Mouse (Mus musculus): Measurements from ENCODE around the gene Ehd1. TPM values are rescaled to one million over a fixed set of nuclear protein-coding genes. Genes with fewer than 3 reads are reported as not detected.
A peak's percentile ranks its signal among the peaks of the same experiment; 100 is the strongest.

The Ehd1 gene
- polyA plus RNA-seq, 1 experiment from 2014 or later = 44.9 TPM

DNA sequence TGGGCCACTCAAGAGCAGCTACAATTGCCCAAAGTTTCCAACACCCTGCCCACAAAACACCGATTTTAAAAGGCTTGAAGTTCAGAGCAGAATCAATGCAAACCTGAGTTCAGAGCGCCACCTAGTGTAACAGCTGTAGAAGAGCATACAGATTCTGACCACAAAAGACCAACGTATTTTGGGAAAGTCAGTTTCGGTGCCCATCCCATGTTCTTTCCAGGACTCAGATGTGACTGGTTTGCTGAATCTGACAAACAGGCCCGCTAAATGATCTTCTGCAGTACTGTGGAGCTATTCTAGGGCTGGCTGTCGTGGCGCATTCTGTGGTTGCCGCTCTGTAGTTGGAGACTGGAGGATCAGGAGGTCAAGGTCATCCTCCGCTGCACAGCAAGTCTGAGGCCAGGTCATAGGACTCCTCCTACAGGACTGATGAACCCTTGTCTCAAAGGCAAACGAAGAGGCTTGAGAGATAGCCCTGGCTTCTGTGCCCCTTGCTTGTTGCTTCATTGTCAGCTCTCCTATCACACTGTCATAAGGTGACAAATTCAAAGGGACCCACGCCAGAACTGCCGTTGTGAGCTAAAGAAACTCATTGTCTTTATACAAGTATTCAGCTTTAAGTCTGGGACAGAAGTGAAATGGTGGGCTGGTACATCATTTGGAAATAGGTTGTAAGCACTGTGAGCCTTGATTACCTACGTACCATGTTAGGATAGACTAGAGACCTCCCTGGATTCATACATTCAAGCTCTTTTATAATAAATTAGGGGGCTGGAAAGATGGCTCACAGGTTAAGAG lies 55.4 kb downstream of the Ehd1 start:
- Histone ChIP-seq H3K36me3 (ENCODE audit: control insufficient read depth, insufficient read depth, low read length) (no peaks in the 10 kb centered on the region; the same call in 1 of the 2 replicates), H3K27me3 (ENCODE audit: control insufficient read depth, insufficient read depth, low read length) (no peaks in the 10 kb centered on the region), H3K27ac (ENCODE audit: low read length) (no peak overlapping the region), H3K4me3 (ENCODE audit: low read depth, low read length) (no peak overlapping the region), H3K9ac (replicated peaks; ENCODE audit: low read depth, low read length) (no peak overlapping the region), H3K4me1 (ENCODE audit: control insufficient read depth, insufficient read depth, low read length) (peaks cover 16% of the 10 kb centered on the region), H3K4me2 (replicated peaks; ENCODE audit: low read depth, low read length) (no peak overlapping the region; the same call in 1 of the 2 replicates), H3K9me3 (ENCODE audit: control insufficient read depth, low read depth, low read length) (no peaks in the 10 kb centered on the region)
- 20% methylated on average over 13 of the region's 13 CpGs for WGBS
- no peak for ATAC-seq (ENCODE audit: insufficient number of reproducible peaks, insufficient read depth, low FRiP score, low read depth)

DNA sequence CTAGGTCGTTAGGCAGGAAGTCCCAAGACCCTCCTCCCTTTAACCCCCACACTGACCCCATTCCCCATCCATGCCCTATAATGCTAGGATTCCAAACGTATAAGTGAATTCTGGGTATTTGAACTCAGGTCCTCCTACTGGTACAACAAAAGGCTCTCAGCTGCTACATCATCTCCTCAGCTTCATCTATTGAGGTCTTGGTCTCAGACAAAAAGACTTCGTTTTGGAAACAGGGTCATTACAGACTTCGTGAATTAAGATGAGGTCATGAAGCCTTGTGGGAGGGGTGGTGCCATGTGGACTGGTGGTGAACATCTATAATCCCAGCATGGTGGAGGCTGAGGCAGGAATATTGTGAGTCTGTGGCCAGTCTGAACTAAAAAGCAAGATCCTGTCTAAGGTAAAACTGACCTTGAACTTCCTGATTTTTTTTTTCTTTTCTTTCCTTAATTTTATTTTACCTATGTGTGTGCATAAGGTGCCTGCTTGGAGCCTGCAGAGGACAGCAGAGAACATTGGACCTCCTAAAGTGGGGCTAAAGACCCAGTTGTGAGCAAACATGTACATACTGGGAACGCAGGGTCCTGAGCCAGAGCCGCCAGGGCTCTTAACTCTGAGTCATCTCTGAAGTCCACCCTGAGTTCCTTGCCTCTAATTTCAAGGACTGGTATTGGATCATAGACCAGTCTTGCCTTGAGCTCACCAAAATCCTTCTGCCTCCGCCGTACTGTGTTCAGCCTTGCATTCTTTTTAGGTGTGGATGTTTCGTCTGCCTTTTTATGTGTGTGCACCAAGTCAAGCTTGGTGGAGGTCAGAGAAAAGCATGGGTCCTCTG lies 57.5 kb downstream of the Ehd1 start:
- ATAC-seq (ENCODE audit: insufficient number of reproducible peaks, insufficient read depth, low FRiP score, low read depth) = no peak

DNA sequence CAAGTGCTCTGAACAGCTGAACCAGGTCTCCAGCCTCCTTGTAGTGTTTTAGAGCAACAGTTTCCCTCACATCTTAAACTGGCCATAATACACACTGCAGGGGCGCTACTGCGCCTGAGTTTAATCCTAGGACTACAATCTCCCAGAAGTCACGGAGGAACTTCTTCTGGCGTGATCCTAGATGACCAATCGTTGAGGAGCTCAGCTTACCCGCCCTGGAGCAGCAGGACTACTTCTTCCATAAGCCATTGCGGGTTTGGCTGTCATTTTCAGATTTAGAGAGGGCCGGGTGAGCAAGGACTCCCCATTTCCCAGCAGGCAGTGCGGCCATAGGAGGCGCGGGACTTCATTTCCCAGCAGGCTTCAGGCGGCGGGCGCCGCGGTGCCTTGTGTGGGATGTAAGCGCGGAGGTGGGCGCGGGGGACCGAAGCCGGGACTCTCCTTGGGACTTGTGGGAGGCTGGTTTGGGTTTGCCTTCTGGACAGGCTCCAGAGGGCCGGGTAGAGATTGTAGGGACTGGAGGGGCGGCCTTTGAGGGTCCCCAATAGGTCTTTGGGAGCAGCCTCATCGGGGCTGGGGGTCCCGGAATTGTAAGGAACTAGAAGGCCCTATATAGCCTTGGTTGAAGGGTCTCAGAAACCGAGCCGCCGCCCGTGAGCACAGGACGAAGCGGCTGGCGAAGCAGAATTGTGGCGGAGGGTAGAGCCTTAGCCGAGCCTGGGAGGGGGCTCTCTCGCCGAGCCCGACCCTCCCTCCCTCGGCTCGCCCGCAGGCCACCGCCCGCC lies 58.3 kb downstream of the Ehd1 start, which contains the start of gene Men1:
Men1 (plus strand) TSS at position 307 of the 785 bp plus-strand sequence.
- Histone ChIP-seq H3K4me1 (ENCODE audit: control insufficient read depth, insufficient read depth, low read length) (peaks cover 20% of the 10 kb centered on the region), H3K27ac (ENCODE audit: low read length) (peak within 1 kb of the TSS; percentile 83), H3K9ac (replicated peaks; ENCODE audit: low read depth, low read length) (peak within 1 kb of the TSS; percentile 77), H3K4me3 (ENCODE audit: low read depth, low read length) (peak within 1 kb of the TSS; percentile 80), H3K36me3 (ENCODE audit: control insufficient read depth, insufficient read depth, low read length) (peaks cover 26% of the 10 kb centered on the region), H3K4me2 (replicated peaks; ENCODE audit: low read depth, low read length) (peak within 1 kb of the TSS; percentile 82), H3K9me3 (ENCODE audit: control insufficient read depth, low read depth, low read length) (no peaks in the 10 kb centered on the region), H3K27me3 (ENCODE audit: control insufficient read depth, insufficient read depth, low read length) (no peaks in the 10 kb centered on the region)
- ATAC-seq (ENCODE audit: insufficient number of reproducible peaks, insufficient read depth, low FRiP score, low read depth) = peak; percentile 93
- under 1% methylated on average over 43 of the region's 43 CpGs for WGBS

More for the DNA sequence above, 57.5 kb downstream of the Ehd1 start:
- Histone ChIP-seq H3K4me3 (ENCODE audit: low read depth, low read length) (peak overlapping the region; percentile 80), H3K9me3 (ENCODE audit: control insufficient read depth, low read depth, low read length) (no peaks in the 10 kb centered on the region), H3K4me2 (replicated peaks; ENCODE audit: low read depth, low read length) (peak overlapping the region; percentile 25), H3K27ac (ENCODE audit: low read length) (peak overlapping the region; percentile 83), H3K27me3 (ENCODE audit: control insufficient read depth, insufficient read depth, low read length) (no peaks in the 10 kb centered on the region), H3K36me3 (ENCODE audit: control insufficient read depth, insufficient read depth, low read length) (peaks cover 17% of the 10 kb centered on the region), H3K4me1 (ENCODE audit: control insufficient read depth, insufficient read depth, low read length) (peaks cover 17% of the 10 kb centered on the region), H3K9ac (replicated peaks; ENCODE audit: low read depth, low read length) (no peak overlapping the region)
- 58% methylated on average over 9 of the region's 9 CpGs for WGBS

DNA sequence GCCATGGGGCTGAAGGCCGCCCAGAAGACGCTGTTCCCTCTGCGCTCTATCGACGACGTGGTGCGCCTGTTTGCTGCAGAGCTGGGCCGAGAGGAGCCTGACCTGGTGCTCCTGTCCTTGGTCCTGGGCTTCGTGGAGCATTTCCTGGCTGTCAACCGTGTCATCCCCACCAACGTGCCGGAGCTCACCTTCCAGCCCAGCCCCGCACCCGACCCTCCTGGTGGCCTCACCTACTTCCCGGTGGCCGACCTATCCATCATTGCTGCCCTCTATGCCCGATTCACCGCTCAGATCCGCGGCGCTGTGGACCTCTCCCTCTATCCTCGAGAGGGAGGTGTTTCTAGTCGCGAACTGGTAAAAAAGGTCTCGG lies 58.9 kb downstream of the Ehd1 start:
- H3K9me3 ChIP-seq (ENCODE audit: control insufficient read depth, low read depth, low read length) = no peaks in the 10 kb centered on the region
- ATAC-seq (ENCODE audit: insufficient number of reproducible peaks, insufficient read depth, low FRiP score, low read depth) = no peak
- H3K9ac ChIP-seq (replicated peaks; ENCODE audit: low read depth, low read length) = peak overlapping the region; percentile 77
- H3K27me3 ChIP-seq (ENCODE audit: control insufficient read depth, insufficient read depth, low read length) = no peaks in the 10 kb centered on the region
- H3K36me3 ChIP-seq (ENCODE audit: control insufficient read depth, insufficient read depth, low read length) = peaks cover 31% of the 10 kb centered on the region
- H3K4me1 ChIP-seq (ENCODE audit: control insufficient read depth, insufficient read depth, low read length) = peaks cover 23% of the 10 kb centered on the region
- peak overlapping the region; percentile 82 for H3K4me2 ChIP-seq (replicated peaks; ENCODE audit: low read depth, low read length)
- 0% methylated on average over 25 of the region's 25 CpGs for WGBS
- H3K27ac ChIP-seq (ENCODE audit: low read length) = peak overlapping the region; percentile 75
- peak overlapping the region; percentile 80 for H3K4me3 ChIP-seq (ENCODE audit: low read depth, low read length)

DNA sequence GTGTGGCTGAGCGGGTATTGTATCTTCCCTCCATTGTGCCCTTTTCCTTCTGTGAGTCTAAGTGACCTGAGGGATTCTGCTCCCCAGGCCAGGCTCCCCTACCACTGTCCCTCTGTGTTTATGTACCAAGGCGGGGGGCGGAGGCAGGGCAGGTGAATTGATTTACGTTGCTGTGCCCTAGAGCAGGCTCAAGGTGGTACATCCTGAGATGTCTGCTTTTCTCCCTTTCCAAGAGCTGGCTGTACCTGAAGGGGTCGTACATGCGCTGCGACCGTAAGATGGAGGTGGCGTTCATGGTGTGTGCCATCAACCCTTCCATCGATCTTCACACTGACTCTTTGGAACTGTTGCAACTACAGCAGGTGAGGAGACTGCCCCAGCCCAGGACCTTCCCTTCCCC lies 60.4 kb downstream of the Ehd1 start:
- ATAC-seq (ENCODE audit: insufficient number of reproducible peaks, insufficient read depth, low FRiP score, low read depth) = no peak
- H3K27me3 ChIP-seq (ENCODE audit: control insufficient read depth, insufficient read depth, low read length) = no peaks in the 10 kb centered on the region
- peaks cover 31% of the 10 kb centered on the region for H3K36me3 ChIP-seq (ENCODE audit: control insufficient read depth, insufficient read depth, low read length)
- no peaks in the 10 kb centered on the region for H3K9me3 ChIP-seq (ENCODE audit: control insufficient read depth, low read depth, low read length)
- H3K27ac ChIP-seq (ENCODE audit: low read length) = no peak overlapping the region
- no peak overlapping the region for H3K9ac ChIP-seq (replicated peaks; ENCODE audit: low read depth, low read length)
- H3K4me2 ChIP-seq (replicated peaks; ENCODE audit: low read depth, low read length) = peak overlapping the region; percentile 82; the same call in 1 of the 2 replicates
- H3K4me1 ChIP-seq (ENCODE audit: control insufficient read depth, insufficient read depth, low read length) = peaks cover 26% of the 10 kb centered on the region
- 93% methylated on average over 10 of the region's 10 CpGs for WGBS
- H3K4me3 ChIP-seq (ENCODE audit: low read depth, low read length) = no peak overlapping the region

DNA sequence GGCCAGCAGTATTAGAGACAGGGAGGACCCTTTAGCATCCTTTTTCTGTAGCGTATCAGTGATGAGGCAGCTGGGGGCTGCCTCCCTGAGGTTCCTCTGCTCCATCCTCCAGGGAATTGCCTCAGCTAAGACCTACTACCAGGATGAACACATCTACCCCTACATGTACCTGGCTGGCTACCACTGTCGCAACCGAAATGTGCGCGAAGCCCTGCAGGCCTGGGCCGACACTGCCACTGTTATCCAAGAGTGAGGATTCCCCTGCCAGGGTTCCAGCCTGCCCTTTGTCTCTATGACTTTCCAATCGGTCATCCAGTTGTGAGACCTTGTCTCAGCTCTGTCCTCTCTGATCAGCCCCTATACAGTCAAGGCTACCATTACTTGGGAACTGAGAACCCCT lies 61.6 kb downstream of the Ehd1 start:
- WGBS = 97% methylated on average over 7 of the region's 7 CpGs
- no peaks in the 10 kb centered on the region for H3K9me3 ChIP-seq (ENCODE audit: control insufficient read depth, low read depth, low read length)
- H3K4me3 ChIP-seq (ENCODE audit: low read depth, low read length) = no peak overlapping the region
- no peaks in the 10 kb centered on the region for H3K27me3 ChIP-seq (ENCODE audit: control insufficient read depth, insufficient read depth, low read length)
- no peak overlapping the region for H3K4me2 ChIP-seq (replicated peaks; ENCODE audit: low read depth, low read length)
- no peak overlapping the region for H3K27ac ChIP-seq (ENCODE audit: low read length)
- no peak for ATAC-seq (ENCODE audit: insufficient number of reproducible peaks, insufficient read depth, low FRiP score, low read depth)
- no peak overlapping the region for H3K9ac ChIP-seq (replicated peaks; ENCODE audit: low read depth, low read length)
- H3K4me1 ChIP-seq (ENCODE audit: control insufficient read depth, insufficient read depth, low read length) = peaks cover 26% of the 10 kb centered on the region
- H3K36me3 ChIP-seq (ENCODE audit: control insufficient read depth, insufficient read depth, low read length) = peaks cover 31% of the 10 kb centered on the region

DNA sequence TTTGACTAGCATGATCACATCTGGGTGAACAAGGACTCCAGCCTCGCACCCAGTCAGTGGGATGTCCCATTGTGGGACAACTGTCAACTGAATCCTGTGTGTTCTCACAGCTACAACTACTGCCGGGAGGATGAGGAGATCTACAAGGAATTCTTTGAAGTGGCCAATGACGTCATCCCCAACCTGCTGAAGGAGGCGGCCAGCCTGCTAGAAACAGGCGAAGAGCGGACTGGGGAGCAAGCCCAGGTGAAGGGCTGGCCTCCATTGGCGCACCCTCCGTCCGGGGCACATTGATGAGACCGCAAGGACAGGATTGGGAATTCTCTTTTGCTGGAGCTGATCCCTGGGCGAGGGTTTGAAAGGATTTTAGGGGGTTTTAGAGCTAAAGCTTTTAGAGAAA lies 62.2 kb downstream of the Ehd1 start:
- no peaks in the 10 kb centered on the region for H3K9me3 ChIP-seq (ENCODE audit: control insufficient read depth, low read depth, low read length)
- WGBS = 93% methylated on average over 11 of the region's 11 CpGs
- no peaks in the 10 kb centered on the region for H3K27me3 ChIP-seq (ENCODE audit: control insufficient read depth, insufficient read depth, low read length)
- H3K4me2 ChIP-seq (replicated peaks; ENCODE audit: low read depth, low read length) = no peak overlapping the region
- no peak for ATAC-seq (ENCODE audit: insufficient number of reproducible peaks, insufficient read depth, low FRiP score, low read depth)
- H3K4me1 ChIP-seq (ENCODE audit: control insufficient read depth, insufficient read depth, low read length) = peaks cover 26% of the 10 kb centered on the region
- H3K36me3 ChIP-seq (ENCODE audit: control insufficient read depth, insufficient read depth, low read length) = peaks cover 31% of the 10 kb centered on the region
- H3K4me3 ChIP-seq (ENCODE audit: low read depth, low read length) = no peak overlapping the region
- no peak overlapping the region for H3K9ac ChIP-seq (replicated peaks; ENCODE audit: low read depth, low read length)
- H3K27ac ChIP-seq (ENCODE audit: low read length) = no peak overlapping the region

DNA sequence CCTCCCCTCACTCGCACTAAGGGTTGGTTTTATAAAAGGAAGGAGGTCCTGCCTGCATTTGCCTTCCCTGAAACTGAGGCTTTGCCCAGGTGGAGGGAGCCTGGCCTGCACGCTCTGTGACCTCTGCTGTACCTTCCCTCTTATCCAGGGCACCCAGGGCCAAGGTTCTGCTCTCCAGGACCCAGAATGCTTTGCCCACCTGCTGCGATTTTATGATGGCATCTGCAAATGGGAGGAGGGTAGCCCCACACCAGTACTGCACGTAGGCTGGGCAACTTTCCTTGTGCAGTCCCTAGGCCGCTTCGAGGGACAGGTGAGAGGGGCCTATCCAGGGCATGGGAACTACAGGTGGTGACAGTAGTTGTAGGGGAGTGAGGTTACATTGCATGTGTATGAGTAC lies 62.7 kb downstream of the Ehd1 start:
- peaks cover 24% of the 10 kb centered on the region for H3K4me1 ChIP-seq (ENCODE audit: control insufficient read depth, insufficient read depth, low read length)
- WGBS = 92% methylated on average over 6 of the region's 6 CpGs
- H3K27ac ChIP-seq (ENCODE audit: low read length) = no peak overlapping the region
- no peak overlapping the region for H3K4me2 ChIP-seq (replicated peaks; ENCODE audit: low read depth, low read length)
- no peaks in the 10 kb centered on the region for H3K9me3 ChIP-seq (ENCODE audit: control insufficient read depth, low read depth, low read length)
- H3K36me3 ChIP-seq (ENCODE audit: control insufficient read depth, insufficient read depth, low read length) = peaks cover 31% of the 10 kb centered on the region
- H3K27me3 ChIP-seq (ENCODE audit: control insufficient read depth, insufficient read depth, low read length) = no peaks in the 10 kb centered on the region
- H3K4me3 ChIP-seq (ENCODE audit: low read depth, low read length) = no peak overlapping the region
- no peak overlapping the region for H3K9ac ChIP-seq (replicated peaks; ENCODE audit: low read depth, low read length)
- ATAC-seq (ENCODE audit: insufficient number of reproducible peaks, insufficient read depth, low FRiP score, low read depth) = no peak
